Mouse (Mus musculus) myocyte (in vitro differentiated cells): Measurements from ENCODE around the gene Akr1c12.

Source experiments
- CEBPB ChIP-seq: IDR thresholded peaks from 2 replicates; pipeline ENCODE4 v1.6.1; 2011; ENCODE audit warnings: mild to moderate bottlenecking, moderate library complexity; ENCODE audit not compliant: poor library complexity, insufficient read depth, severe bottlenecking
- E2F4 ChIP-seq: IDR thresholded peaks from one replicate; pipeline ENCODE4 v1.6.1; 2011; ENCODE audit warnings: mild to moderate bottlenecking, control low read depth, moderate library complexity; ENCODE audit not compliant: insufficient read depth
- MYOG ChIP-seq, 3 experiments: IDR thresholded peaks; one replicate each; pipeline ENCODE4 v1.6.1; 2011; ENCODE audit warnings: control low read depth in 2 of 3, low read depth in 2 of 3, mild to moderate bottlenecking in 2 of 3; ENCODE audit not compliant: insufficient read length in 2 of 3, control insufficient read depth in 1 of 3, insufficient read depth in 1 of 3
- POLR2A ChIP-seq: IDR thresholded peaks from one replicate; pipeline ENCODE4 v1.6.1; 2011; ENCODE audit warnings: low read depth, mild to moderate bottlenecking, control low read depth, moderate library complexity; ENCODE audit not compliant: insufficient read length
- REST ChIP-seq: IDR thresholded peaks from one replicate; pipeline ENCODE4 v1.6.1; 2011; ENCODE audit warnings: mild to moderate bottlenecking, control low read depth, moderate library complexity; ENCODE audit not compliant: insufficient read depth, insufficient read length
- SRF ChIP-seq: IDR thresholded peaks from one replicate; pipeline ENCODE4 v1.6.1; 2011; ENCODE audit warnings: low read depth; ENCODE audit not compliant: control insufficient read depth, insufficient read length
- TCF12 ChIP-seq: IDR thresholded peaks from one replicate; pipeline ENCODE4 v1.6.1; 2011; ENCODE audit warnings: mild to moderate bottlenecking, control low read depth; ENCODE audit not compliant: poor library complexity, insufficient read depth, severe bottlenecking
- USF1 ChIP-seq: IDR thresholded peaks from one replicate; pipeline ENCODE4 v1.6.1; 2011; ENCODE audit warnings: low read depth, mild to moderate bottlenecking, control low read depth, moderate library complexity

DNA sequence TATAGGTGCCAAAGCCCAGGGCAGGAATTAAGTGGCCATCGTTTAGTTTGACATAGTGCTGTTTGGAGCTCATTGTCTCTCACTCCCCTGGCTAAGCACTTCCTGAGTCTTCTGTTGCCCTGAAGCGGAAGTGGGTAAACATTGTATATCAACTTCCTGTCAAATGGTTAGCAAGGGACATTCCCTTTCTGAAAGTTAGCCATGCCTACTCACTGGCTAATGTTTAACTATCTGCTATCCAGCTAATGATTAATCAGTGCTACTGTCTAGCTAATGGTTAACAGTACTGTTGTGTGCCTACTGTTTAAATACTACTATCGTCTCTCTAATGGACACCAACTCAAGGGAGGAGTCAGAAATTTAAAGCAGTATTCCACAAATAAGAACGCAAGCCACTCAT is at the start of gene Akr1c12:
- TF ChIP-seq POLR2A (no peak), REST (no peak), SRF (no peak), TCF12 (no peak), MYOG (IDR thresholded peaks at IDR 0.05; ENCODE audit: control insufficient read depth in 1 of 3, insufficient read depth in 1 of 3, insufficient read length in 2 of 3, low read depth in 2 of 3) (no peak), CEBPB (no peak), USF1 (no peak), E2F4 (no peak)
